Mouse (Mus musculus) lung, adult 2 months (tissue): Measurements from ENCODE around the gene Ermard.
"Not testable (repeated sequence)": the region's sequence is repeated elsewhere in the genome, so short reads cannot be mapped to it uniquely, and the experiment has no call there.

Experiments used
- CTCF ChIP-seq: fragments of 200-500 bp; IDR thresholded peaks from 2 replicates; pipeline ENCODE4 v1.5.1; 2011; ENCODE audit warnings: mild to moderate bottlenecking, low read length, control low read depth; ENCODE audit not compliant: insufficient read depth
- POLR2A ChIP-seq: fragments of 200-500 bp; IDR thresholded peaks from 2 replicates; pipeline ENCODE4 v1.6.1; 2011; ENCODE audit warnings: low read depth, mild to moderate bottlenecking, control low read depth, low read length, borderline replicate concordance; ENCODE audit errors: extremely low read depth

- not testable (repeated sequence) for TF ChIP-seq CTCF, POLR2A
Observed at GRCm38 (mm10) chr17:15000047-15000446, 41.0 kb upstream of the Ermard start.
